Mouse (Mus musculus): ENCODE measurements at regions not wholly inside any gene's neighbourhood (a gene's known extent, or its start where the extent isn't known, plus 50 kb on each side); places are given as distances from the start of the nearest gene placed in this dataset.
A peak's percentile ranks its signal among the peaks of the same experiment; 100 is the strongest.

DNA sequence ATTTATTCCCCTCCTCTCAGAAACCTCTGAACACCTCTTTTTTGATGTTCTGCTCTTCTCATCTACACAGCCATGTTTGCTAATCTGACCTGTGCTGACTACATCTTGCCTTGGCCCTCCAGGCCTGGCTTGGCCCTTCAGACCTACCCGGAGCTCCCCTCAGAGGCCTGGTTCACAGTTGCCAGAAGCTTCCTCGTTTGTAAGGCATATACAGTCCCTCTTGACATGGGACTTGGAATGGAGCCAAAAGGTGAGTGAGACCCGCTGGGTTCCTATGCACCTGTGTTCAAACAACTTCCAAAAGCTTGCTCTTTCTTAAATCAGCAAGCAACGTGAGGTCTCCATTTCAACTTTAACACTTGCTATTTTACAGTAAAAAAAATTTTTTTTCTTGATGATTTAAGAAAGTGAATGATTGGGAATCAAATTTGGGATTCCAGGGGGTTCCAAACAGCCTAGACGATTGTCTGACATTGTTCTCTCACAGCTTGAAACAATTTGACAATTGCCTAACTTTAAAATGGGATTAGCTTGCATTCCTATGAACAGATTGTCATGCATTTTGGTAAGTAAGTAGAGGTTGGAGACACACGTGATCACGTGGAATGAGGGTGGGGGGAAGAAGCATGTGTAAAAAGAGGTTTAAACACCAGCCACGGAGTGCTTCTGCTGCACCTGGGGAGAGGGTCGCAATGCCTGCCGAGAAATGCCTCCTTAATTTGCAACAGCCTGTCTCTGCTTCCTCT lies 631.9 kb downstream of the Rnf144a start:
- DNase-seq (ENCODE audit: low spot score) = no peak

DNA sequence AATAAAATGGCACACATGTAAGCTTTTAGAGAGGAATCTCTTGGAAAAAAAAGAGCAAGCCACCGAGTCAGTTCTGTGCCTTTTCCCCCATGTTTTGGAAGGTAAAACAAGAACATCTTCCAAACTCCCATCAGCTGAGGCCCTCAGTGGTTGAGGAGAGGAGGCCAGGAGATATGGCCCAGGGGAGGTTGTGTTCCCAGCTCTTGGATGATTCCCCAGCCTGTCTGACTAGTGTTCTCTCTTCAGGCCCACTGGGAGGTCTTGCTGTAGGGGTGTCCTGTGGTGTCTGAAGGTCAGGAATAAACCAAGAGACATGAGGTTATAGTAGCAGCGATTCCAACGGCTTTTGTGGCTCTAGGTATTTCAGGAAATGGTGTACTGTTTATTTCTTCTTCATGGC lies 643.2 kb downstream of the Rnf144a start:
- peak; percentile 8 for DNase-seq (ENCODE audit: low spot score)

DNA sequence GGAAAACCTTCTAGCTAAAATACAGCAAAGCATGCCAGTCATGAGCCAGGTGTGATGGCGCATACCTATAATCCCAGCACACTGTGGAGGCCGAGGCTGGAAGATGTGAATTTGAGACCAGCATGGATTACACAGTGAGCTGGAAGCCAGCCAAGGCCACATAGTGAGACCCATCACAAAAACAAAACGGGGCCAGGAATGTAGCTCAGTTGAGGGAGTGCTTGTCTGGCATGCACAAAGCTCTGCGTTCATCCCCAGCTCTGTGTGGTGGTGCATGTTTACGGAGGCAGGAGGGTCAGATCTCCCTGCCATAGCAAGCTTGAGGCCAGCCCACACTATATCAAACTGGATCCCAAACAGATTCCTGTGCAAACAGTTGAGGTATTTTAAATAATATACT lies 646.4 kb downstream of the Rnf144a start:
- DNase-seq (ENCODE audit: low spot score) = no peak

DNA sequence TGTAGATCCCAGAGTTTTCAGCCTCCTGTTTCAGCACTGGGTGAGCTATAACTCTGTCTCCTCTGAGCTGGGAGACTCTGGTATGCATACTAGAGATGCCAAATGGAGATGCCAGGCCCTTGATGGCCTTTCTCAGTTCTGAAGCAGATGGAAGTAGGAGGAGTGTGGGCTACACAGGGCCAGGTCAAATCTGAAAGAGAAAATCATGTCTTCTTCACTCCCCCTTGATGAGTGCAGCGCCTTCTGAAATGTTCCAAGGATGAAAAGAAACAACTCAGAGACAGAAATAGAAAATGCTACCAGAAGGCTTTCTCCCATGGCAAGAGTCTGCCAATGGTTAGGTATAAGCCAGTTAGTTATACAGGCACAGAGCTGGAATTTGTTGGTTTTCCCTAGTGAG lies 652.0 kb downstream of the Rnf144a start:
- no peak for DNase-seq (ENCODE audit: low spot score)

DNA sequence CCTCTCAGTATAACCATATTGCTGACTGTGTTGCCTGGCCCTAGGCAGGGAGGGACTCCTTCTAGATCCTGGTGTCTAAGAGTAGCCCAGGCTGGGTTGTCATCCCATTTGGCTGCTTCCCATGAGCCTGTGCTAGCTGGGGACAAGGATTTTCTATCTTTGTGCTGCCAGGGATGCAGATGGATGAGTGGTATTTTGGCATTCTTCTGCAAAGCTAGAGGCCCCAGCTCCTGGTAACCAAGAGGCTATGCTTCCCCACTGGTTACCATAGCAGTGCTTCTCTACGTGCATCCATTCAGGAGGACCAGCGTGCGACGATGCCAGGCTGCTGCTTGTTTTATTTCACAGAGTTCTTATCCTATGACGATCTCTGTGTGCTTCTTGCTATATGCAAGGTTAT lies 658.0 kb downstream of the Rnf144a start:
- DNase-seq (ENCODE audit: low spot score) = no peak

DNA sequence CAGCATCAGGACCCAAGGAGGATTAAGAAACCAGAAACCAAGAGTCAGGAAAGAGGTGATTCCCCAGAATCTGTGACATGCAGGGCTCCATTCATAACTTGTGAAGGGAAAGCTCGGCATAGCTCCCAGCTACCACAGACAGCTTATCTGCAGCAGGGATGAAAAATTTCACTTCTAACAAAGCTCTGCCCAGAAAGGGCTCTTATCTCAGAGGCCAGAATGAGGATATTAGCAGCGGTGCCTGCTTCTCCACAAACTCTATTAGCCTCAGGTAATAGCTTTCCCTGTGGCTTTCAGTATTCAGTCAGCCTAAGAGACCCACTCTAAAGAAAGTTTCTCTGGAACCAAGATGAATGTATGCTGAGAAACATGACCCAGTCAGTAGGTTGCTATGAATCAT lies 636.9 kb upstream of the Id2 start:
- DNase-seq (ENCODE audit: low spot score) = no peak

DNA sequence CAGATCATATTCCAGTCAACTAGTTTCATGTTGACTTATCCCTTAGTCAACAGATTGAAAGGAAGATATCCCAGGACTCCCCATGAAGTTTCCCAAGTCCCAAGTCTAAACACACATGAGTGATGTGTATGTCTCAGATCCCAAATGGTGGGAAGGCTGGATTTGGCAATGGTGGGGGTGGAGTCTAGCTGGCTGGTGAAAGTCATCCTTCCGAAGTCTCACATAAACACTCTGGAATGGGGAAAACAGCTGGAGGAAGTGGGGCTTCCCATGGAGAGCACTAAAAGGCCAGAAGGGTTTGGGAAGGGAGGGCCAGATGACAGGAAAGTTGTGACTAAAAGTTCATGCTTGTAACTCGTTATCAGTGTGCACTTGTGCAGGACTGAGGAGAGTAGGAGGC lies 628.8 kb upstream of the Id2 start:
- DNase-seq (ENCODE audit: low spot score) = no peak

DNA sequence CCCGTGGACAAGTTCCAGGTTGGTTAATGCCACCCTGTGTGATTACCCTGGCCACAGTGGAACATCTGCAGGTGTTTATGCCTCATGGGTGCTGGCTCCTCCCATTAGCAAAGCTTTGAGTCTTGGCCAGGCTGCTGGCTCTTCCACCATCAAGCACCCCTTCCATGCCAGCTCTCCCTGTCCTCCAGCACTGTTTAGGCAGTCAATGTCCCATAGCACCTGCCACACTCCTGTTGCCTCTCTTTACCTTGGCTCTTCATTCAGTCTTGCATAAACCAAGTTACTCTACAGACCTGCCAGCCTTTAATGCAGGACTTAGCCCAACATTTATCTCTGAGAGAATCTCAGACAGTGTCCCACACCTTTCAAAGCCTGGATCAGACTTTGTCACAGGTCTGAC lies 614.2 kb upstream of the Id2 start:
- DNase-seq (ENCODE audit: low spot score) = no peak

DNA sequence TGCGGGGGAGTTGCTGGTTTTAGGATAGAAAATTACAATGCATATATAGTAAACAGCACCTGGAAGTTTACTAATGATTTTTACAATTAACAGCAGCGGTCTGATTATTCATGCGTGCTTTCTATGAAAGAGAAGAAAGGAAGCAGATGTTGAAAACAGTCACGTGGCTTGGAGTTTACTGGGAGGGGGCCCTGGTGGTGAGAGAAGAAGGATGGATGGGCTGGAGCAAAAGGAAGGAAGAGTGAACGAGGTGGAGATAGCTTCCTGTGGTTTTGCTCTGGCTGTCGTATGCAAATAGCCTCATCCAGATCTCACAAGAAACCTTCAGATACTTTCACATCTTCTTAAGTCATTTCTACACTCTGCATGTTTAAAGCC lies 606.1 kb upstream of the Id2 start:
- no peak for DNase-seq (ENCODE audit: low spot score)

DNA sequence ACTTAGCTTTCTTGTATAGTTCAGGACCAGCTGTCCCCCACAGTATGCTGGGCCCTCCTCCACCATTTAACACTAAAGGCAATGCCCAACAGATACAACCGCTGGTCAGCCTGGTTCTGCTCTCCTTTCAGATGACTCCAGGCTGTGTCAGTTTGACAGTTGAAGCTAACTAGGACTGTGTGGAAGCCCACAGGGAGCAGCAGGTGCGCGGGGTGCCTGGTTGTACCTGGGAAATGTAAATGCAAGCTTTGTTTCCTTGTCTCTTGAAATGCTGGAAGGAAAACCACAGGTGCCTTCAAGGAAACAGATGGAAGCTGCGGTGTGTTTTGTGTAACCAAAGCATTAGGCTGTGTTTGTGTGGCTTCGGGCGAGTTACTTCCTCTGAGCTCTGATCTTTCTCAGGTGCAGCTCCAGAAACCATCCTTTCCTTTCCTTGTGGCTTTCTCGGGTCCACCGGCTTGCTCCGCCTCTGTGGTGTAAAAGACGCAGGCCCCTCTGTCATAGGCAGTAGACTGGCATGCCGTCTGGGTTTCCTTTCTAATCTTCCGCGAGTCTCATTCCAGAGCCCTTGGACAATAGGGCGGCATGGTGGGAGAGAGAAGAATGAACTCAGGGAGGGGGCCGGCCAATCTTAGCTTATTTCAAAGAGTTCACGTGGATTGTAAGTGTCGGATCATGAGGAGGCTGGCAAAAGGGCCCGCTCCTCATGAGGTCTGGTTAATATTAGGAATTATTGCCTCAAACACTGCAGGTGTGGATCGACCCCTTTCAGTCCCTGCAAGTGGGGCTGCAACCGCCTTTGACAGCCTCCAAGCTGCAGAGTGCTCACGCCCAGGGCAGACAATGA lies 605.5 kb upstream of the Id2 start:
- no peak for DNase-seq (ENCODE audit: low spot score)

DNA sequence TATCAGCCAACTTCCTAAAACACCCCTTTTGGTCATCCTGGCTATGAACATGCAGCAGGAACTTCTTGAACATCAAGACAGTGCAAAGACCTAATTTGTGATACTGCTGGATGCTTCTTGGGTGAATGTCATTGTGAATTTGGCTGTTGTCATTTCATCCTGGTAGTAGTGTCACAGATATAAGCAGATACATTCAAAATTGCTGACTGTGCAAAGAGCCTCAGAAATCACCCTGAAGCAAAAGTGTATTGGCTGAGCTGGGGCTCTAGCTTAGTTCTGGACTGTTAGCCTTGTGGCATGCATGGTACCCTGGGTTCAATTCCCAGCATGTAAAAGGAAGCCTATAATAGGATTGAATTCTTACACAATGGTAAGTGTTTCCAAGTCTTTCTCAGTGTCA lies 590.1 kb upstream of the Id2 start:
- no peak for DNase-seq (ENCODE audit: low spot score)

DNA sequence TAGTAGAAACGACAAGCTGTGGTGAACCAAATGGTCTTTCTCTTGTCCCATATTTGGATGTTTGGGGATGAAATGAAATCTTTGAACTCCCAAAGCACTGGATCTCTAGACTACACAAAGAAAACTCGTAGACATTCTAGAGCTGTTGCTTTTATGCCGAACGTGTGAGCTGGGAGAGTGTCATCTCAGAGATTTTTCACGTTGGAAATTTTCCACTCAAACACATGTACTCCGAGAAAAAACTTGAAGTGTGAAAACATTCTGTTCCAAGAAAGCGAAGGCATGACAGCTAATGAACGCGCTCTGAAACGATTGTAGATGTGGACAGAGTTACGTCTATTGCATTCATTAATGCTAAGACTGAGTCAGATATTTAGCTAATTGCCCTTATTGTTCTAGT lies 579.7 kb upstream of the Id2 start:
- no peak for DNase-seq (ENCODE audit: low spot score)

DNA sequence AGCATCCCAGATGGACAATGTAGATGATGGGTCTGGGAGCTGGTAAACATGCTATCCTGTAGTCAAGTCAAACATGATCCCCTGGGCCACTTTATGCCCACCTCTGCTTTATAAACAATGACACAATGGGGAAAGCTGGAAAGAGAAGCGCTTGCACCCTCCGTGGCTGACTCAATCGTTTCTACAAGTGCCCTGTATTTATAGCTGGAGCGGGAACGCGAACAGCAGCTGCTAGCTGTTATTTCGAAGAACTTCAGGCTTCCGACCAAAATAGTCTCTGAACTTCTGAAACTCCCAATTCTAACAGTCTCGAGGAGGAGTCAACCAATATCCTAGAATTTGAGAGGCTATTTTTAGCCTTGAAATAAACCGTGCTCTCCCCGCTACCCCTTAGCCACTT lies 571.4 kb upstream of the Id2 start:
- no peak for DNase-seq (ENCODE audit: low spot score)

DNA sequence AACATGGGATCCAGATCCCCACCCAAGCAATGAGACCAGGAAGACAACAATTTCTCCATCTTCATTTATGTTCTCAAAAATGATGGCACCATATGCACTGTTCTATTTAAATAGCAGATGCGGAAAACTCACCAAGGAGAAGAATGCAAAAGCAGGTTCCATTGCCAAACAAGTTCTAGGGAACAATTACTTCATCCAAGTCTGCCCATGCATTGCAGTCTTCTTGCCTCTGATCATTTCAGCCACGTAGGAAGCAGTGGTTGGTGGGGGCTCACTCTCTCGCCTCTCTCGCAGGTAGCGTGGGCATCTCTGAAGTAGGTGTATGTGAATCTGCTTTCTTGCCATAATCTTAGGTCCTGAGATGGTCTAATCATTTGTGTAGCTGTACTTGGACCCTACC lies 557.5 kb upstream of the Id2 start:
- no peak for DNase-seq (ENCODE audit: low spot score)

DNA sequence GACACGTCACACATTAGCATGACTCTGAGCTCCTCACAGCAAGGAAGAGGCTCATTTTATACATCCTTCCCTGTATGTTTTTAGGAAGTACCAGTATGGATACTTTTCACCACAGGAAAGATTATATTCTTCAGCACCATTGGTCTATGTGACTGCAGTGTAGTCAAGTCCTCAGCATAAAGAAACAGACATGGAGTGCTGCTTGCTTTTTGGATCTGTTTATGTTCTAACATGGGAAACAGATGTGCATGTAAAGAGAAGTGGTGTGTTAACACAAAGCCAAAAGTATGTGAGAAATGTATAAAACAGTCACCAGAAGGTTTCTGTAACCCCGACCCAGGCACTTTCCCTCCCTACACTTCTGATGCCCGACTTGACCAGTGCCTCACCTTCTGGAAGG lies 553.3 kb upstream of the Id2 start:
- no peak for DNase-seq (ENCODE audit: low spot score)

DNA sequence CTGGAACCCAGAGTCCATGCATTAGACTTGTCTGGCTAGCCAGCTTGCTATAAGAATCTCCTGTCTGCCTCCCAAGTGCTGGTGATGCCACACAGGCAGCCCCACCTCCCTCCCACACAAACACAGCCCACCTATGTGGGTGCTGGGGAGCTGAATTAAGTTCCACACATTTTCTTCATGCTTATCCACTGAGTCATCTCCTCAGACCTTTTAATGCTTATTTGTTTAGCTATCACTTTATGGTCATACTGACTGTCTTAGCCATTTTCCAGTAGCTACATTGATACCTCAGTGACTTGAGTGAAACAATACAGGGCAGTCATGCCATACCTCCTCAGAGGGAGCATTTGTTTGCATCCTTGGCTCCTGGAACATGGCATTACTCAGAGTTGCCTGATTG lies 531.1 kb upstream of the Id2 start:
- no peak for DNase-seq (ENCODE audit: low spot score)

DNA sequence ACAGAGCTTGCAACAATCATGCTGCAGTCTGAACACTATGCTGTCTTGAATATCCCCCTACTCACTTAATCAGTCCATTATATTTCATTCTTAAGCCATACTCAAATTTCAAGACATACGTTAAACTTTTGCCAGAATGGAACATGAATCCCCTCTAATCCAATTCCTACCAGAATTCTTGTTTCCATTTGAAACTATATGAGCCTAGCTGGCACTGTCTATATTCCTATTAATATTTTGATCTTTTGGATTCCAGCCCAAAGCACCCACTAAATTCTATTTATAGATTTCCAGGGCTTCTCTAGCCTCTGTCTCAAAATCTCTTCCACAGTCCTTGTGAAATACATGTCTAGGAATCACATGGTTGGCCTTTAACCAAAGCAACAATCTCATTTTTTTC lies 528.9 kb upstream of the Id2 start:
- no peak for DNase-seq (ENCODE audit: low spot score)

DNA sequence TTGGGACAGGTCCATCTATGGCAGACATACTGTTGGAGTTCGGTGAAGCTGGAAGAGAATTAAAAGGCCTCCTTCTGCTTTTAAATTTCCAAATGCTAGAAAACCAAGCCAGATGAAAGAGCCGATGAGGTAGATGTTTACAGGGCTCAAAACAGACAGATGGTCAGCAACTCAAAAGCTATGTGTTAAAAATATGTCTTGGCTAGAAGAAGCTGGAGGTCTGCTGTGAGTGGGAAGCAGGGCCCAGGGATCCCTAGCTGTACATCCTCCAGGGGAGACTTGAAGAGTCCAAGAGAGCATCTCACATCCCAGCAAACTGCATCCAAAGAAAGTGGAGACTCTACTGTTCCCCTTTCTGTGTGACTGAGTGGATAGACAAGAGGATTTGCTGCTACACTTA lies 526.5 kb upstream of the Id2 start:
- DNase-seq (ENCODE audit: low spot score) = no peak

DNA sequence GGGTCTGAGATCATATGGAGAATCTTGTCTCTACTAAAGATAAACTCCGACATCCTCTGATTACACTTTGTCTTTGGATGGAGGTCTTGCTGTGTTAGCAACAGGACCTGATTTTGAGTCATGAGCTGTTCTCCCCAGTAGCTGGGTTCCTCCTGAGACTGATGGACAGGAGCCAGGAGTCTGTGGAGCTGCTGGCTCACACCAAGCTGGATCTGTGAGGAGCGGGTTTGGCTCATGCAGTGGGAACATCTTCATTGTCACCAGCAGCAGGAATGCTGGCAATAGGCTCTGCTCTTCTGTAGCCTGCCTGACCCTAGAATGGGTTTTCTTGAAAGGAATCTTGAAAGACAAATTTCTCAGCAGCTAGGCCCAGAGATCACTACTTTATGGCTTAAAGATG lies 524.2 kb upstream of the Id2 start:
- no peak for DNase-seq (ENCODE audit: low spot score)

DNA sequence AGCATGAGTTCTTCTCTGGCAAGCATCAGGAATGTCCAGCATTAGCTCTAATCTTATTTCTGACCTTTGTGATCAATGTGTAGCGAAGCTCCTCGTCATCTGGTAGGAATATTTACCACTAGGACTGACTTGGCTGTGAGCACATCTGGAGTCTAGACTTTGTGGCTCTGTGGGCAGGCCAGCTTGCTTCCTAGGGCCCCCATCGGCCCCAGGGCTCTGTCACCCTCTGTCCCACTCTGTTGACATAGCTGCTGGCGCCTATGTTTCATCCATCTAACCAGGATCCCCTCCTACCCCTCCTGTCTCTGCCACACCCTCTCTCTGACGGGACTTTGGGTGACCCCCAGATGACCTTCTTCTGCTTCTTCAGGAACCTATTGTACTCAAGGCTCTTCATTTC lies 520.6 kb upstream of the Id2 start:
- DNase-seq (ENCODE audit: low spot score) = no peak

DNA sequence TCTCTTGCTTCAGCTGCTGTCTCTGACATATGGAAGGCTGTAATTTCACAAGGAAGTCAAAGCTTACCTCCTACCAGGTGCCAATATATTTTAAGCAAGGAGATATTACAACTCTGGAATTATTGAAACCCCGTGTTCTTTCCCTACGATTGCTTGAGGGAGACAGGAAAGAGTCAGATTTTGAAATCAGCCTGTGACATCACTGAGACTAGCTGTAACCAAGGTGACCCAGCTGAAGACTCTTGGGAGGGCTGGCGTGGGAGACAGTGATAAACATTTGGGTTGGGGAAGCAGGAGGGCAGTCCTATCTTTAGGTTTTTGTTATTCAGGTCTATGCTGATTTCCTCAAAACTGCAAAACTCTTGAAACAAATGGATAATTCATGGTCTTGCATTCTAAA lies 518.4 kb upstream of the Id2 start:
- DNase-seq (ENCODE audit: low spot score) = no peak

DNA sequence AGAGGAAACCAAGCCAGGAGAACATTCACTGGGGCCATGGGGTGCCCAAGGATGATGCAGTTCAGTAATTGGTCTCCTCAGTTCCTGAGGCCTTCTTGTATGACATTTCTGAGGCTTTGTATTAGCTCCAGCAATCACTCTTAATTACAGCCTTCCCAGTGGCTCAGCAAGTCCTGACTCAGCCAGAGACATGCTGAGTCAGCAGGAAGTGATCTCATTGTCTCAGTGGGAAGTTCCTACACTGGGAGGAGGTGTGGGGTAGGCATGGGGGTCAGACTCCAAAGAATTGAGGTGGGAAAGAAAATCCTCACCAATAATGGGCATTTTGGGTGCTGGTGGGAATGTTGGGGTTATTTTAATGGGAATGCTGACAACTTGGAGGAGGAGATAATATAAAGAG lies 516.5 kb upstream of the Id2 start:
- DNase-seq (ENCODE audit: low spot score) = no peak

DNA sequence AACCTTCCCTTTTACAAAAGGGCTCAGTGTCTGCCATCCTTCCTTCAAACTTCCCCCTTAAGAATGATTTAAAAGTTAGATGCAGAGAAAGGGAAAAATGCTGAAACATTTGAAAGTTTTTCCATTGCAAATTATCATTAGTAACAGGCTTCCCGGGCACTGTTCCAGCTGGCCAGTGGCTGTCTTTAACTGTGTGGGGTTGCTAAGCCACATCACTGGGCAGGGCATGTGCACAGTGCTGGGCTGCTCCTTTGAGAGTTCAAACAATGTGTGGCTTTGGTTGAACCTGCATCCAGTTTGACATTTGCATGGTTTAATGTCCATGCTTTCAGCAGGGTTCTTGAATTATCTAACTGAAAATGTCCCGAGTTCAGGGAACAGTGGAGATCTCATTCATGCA lies 512.1 kb upstream of the Id2 start:
- DNase-seq (ENCODE audit: low spot score) = peak; percentile 37

DNA sequence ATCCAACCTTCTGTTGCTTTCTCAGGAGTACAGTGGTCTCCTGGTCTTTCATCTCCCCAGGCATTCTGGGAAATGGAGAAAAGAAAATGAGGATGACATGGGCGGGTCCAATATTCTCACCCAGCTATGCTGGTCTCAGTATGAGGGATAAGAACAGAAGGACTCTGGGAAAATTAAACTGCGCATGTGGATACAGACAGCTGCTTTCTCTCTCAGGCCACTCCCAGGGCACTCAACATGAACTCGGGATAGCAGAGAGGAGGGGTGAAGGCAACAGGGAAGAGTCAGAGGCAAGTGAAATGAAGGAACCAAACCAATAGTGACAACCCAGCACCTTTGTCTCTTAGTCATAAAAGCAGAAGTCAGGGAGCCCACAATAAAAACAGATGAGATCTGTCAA lies 508.5 kb upstream of the Id2 start:
- no peak for DNase-seq (ENCODE audit: low spot score)

Data from urinary bladder, postnatal 14 days (tissue).